Mouse (Mus musculus) splenic B cell, adult 2 months (primary cell): ENCODE results near the gene Vdr.

Experiments used
- DNase-seq: peaks from one replicate; pipeline ENCODE4 v3.0.0-alpha.2; 2011; ENCODE audit warnings: low read depth, low spot score
- H3K27me3 ChIP-seq: 2 replicates; pipeline ENCODE4 v1.6.1; 2012; ENCODE audit warnings: mild to moderate bottlenecking, low read length, moderate library complexity, mixed read lengths; ENCODE audit not compliant: control insufficient read depth, poor library complexity, insufficient read depth, severe bottlenecking
- H3K36me3 ChIP-seq: 2 replicates; pipeline ENCODE4 v1.6.1; 2012; ENCODE audit warnings: mild to moderate bottlenecking, low read length, moderate library complexity, mixed read lengths; ENCODE audit not compliant: control insufficient read depth, poor library complexity, insufficient read depth, severe bottlenecking

Vdr gene

DNA sequence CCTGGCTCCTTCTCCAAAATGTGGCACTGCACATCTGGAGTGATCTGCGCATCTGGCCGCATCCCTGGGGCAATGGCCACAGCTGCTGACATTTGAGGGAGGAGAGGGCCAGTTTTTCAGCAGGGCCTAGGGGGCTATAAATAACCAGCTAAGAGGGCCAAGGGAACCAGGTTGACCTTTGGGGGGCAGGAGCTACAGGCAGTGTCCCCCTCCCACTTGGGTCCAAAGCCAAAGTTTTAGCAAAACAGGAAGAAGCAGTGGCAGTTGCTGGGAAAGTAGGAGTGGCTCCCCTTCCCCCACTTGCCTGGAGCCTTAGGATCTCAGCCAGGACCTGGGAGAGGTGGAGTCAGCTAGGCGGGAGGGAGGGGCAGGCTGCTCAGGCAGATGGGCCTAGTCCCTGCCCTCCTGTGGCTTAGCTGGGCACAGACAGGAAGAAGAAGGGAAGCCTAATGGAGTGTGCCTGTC is 70.4 kb downstream of the Vdr start:
- no peak for DNase-seq
- Histone ChIP-seq H3K36me3 (no peaks in the 10 kb centered on the region), H3K27me3 (no peaks in the 10 kb centered on the region)

GRCm38 (mm10) chr15:97839473-97839872 is 71.0 kb downstream of the Vdr start:
- no peak for DNase-seq
- H3K27me3 ChIP-seq: no peaks in the 10 kb centered on the region
- no peaks in the 10 kb centered on the region for H3K36me3 ChIP-seq

DNA sequence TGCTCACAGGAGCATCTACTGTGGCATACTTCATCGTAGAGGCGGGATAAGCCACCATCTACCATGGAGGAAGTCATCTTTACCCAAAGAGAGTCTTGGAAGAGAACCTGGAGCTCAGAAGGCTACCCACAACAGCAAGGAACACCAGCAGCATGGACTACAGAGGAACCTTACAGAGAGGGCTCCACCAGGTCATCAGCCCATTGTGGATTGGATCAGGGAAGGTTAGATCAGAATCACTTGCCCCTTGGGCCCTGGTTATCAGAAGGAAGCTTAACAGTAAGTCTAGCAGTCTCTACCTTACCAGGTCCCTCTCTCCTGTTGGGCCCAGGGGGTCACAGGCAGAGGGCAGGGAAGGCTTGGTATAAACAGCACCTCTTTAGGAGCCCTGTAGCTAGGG is 71.4 kb downstream of the Vdr start:
- no peaks in the 10 kb centered on the region for H3K36me3 ChIP-seq
- H3K27me3 ChIP-seq: no peaks in the 10 kb centered on the region
- no peak for DNase-seq

DNA sequence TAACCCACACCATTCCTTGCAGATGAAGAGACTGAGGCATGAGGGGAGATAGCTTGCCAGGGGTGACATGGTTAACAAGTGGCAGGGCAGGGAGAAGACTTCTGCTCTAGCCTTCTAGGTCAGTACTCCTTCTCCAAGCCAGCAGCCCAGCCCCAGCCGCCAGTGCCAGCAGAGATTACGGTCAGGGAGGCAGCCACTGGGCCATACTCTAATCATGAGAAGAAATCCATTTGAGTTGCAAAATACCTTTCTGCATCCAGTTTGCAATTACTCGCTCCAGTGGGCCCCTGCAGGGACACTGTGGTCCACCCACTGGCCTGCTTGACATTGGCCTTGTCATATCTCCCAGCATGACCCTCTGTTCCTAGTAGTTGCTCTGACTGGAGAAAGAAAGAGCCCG is 72.0 kb downstream of the Vdr start:
- DNase-seq: no peak
- no peaks in the 10 kb centered on the region for H3K36me3 ChIP-seq
- no peaks in the 10 kb centered on the region for H3K27me3 ChIP-seq

- peak; percentile 25 for DNase-seq
- no peaks in the 10 kb centered on the region for H3K27me3 ChIP-seq
- H3K36me3 ChIP-seq: no peaks in the 10 kb centered on the region
Measured at GRCm38 (mm10) chr15:97837491-97838061, 72.9 kb downstream of the Vdr start.

DNA sequence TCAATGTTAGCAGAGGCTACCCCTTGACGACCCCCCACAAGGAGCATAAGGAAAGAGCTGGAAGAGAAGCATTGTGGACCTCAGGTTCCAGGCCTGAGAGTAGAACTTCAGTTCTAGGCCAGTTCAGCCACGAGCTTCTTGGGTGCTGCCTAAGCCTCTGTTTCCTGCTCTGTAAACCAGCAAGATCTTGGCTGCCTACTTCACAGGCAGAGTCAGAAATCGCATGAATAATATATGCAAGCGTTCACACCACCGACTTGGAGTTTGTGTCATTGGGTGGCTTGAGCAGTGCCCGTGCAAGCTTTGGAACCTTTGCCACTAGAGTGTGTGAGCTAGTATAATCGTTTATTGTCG is 73.6 kb downstream of the Vdr start:
- DNase-seq: no peak
- no peaks in the 10 kb centered on the region for H3K27me3 ChIP-seq
- H3K36me3 ChIP-seq: no peaks in the 10 kb centered on the region

- H3K27me3 ChIP-seq: no peaks in the 10 kb centered on the region
- DNase-seq: no peak
- no peaks in the 10 kb centered on the region for H3K36me3 ChIP-seq
Measured at GRCm38 (mm10) chr15:97836153-97836893, 74.1 kb downstream of the Vdr start.

DNA sequence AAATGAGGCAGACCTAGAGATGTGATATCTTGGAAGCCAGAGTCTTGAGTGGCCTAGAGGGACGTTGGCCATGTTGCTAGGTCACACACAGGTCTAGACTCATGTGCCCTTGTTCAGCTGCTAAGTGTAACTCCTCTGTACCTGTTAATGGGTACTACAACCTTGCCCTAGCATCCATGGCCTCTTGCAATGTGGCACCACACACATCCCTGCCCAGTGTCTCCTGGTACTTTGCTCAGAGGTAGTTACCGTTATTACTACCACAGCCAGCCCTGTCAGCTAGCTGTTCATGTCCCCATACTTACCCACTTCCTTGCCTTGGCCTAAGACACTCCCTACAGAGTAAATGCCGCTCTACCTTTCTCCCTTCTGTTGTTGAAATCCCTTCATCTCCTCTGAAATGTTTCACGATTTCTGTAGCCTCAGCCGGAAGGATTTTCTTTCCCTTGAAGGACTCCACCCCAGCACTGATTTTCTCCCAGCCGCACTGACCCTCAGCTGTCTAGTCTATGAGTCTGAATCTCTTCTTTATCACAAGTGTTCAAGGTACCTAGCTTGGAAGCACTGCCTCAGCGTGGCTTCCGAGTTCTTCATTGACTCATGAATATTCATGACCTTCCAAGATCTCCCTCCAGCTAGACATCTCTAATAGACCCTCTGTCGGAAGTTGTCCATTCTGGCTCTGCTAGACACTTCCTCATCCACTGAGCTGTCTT is 77.5 kb downstream of the Vdr start:
- H3K27me3 ChIP-seq: no peaks in the 10 kb centered on the region
- H3K36me3 ChIP-seq: no peaks in the 10 kb centered on the region
- DNase-seq: no peak

DNA sequence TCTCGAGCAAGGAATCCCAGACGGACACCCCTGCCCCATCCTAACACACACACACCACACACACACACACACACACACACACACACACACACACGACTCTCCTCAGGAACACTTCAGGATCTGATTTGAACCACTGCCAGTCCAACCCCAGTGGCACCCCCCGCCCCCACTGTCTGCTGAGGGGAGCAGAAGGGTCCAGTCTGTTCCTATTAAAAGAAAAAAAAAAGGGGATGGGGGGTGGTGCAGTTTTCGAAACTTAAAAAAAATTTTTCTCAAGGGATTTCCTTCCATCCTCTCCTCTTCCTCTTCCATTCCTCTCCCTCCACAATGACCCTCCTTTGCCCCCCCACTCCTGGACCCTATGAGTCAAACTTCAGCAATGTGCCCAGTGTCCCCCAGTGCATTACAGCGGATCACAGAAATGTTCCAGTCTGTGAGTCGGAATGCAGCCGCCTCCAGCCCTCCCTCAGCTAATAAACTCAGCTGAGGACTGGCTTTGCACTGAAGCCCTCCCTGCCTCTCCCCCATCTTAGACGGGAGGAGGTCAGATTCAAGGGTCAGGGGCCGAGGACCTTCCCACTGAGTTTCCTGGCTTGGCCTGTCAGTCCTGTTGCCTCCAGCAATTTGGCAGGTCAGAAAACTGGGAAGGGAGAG is 78.3 kb downstream of the Vdr start:
- DNase-seq: no peak
- H3K27me3 ChIP-seq: no peaks in the 10 kb centered on the region
- H3K36me3 ChIP-seq: no peaks in the 10 kb centered on the region

DNA sequence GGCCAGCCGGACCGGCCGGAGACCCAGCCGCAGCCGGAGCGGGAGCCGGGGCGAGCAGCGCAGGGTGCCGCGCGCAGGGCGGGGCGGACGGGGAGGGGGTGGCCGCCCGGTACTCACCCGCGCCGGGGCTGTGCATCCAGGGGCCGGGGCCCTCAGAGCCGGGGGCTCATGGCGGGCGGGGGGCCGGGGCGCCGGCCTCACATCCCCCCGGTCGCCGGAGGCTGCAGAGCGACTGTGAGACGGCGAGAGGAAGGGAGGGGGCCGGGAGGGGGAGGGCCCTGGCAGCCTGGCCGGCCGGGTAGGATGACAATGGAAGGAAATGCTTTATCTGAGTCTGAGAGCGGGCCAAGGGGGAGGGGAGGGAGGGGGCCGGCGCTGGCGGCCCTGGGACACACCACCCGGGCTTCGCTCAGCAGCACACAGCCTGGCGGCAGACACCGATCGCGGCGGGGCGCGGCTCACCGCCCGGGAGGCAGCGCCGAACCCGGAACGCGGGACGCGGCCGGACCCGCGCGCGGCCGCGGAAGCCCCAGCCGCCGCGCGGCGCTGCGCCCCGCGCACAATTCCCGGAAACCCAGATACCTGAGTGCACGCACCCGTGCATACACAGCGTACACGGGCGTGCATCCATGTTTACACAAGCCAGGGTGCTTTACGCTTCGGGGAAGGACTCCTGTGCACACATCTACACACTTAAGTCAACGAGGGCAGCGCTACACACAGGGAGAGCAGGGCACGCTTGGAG is 79.0 kb downstream of the Vdr start:
- DNase-seq: peak; percentile 68
- Histone ChIP-seq H3K36me3 (no peaks in the 10 kb centered on the region), H3K27me3 (no peaks in the 10 kb centered on the region)

DNA sequence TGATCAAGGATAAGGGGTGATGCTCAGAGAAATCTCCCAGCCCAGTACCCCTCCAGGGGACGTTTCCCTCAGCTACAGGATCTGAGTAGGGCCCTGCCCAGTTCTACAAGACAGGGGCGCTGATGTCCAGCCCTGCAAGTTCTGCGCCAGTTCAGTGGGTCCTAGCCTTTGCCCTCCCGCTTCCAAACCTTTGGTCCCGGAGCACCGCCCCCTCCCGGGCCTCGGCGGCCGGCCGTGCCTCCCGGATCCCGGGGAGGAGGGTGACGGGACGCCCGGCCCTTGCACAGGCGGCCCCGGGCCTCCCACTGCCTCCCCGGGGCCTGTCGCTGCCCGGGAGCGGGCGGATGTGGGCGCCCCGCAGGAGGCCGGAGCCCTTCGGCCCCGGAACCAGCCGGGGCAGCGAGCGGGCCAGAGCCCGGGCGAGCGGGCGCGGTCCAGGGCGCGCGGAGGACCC is 79.6 kb downstream of the Vdr start:
- Histone ChIP-seq H3K36me3 (no peaks in the 10 kb centered on the region), H3K27me3 (no peaks in the 10 kb centered on the region)
- DNase-seq: peak; percentile 30

DNA sequence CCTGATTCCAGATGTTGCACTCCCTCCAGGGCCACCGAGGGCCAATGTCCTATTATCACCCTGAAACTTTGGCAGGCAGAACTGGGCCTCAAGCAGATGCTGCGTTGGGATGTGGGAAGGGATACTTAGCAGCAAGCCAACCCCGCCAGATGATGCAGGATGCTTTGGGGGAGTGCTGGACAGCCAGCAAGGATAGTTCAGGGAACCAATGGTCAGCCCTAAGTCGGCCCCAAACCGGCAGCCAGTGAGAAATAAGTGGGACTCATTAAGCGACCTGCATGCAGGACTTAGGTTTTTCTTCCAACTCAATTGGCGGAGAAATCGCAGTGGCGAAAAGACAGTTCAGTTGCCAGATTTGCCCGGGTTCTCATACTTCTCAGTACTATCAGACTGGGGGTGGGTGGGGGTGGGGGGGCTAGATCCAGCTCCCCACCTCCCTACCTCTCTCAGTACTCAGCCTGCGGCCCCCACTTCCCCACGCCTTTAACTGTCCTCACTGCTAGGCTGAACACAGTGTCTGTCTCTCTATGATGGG is 80.1 kb downstream of the Vdr start:
- no peaks in the 10 kb centered on the region for H3K36me3 ChIP-seq
- H3K27me3 ChIP-seq: no peaks in the 10 kb centered on the region
- no peak for DNase-seq

DNA sequence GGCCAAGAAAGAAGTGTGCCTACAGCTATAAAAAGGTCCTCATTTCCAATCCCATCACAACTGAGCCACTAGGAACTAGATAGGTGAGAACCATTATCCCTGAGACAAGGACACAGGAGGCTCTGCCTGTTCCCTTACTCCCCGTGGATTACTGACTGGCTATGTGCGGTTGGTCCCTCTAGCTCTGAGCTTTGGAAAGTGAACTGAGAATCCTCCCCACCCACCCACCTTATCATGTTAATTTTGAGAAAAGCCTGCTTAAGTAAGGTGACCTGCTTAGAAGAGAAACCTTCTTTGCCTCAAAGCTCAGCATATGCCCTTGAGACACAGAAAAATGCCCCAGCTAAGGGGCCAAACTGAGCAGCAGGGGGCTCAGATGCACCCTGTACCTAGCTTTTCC is 81.0 kb downstream of the Vdr start:
- DNase-seq: no peak
- Histone ChIP-seq H3K36me3 (no peaks in the 10 kb centered on the region), H3K27me3 (no peaks in the 10 kb centered on the region)

- DNase-seq: no peak
- no peaks in the 10 kb centered on the region for H3K27me3 ChIP-seq
- no peaks in the 10 kb centered on the region for H3K36me3 ChIP-seq
Measured at GRCm38 (mm10) chr15:97828901-97829338, 81.5 kb downstream of the Vdr start.
